Mouse (Mus musculus) heart, adult 2 months (tissue): ENCODE data around the gene Acvr1b.

Experiments
- CTCF ChIP-seq: fragments of 200-600 bp; IDR thresholded peaks from 2 replicates; pipeline ENCODE4 v1.8.1; 2022; ENCODE audit warnings: antibody characterized with exemption, mild to moderate bottlenecking, moderate library complexity
- EP300 ChIP-seq: fragments of 200-500 bp; IDR thresholded peaks from 2 replicates; pipeline ENCODE4 v1.6.1; 2011; ENCODE audit warnings: low read depth, low read length, control low read depth; ENCODE audit not compliant: insufficient read depth
- POLR2A ChIP-seq: fragments of 200-500 bp; IDR thresholded peaks from 2 replicates; pipeline ENCODE4 v1.6.1; 2011; ENCODE audit warnings: mild to moderate bottlenecking, low read depth, low read length, control low read depth; ENCODE audit not compliant: insufficient read depth

DNA sequence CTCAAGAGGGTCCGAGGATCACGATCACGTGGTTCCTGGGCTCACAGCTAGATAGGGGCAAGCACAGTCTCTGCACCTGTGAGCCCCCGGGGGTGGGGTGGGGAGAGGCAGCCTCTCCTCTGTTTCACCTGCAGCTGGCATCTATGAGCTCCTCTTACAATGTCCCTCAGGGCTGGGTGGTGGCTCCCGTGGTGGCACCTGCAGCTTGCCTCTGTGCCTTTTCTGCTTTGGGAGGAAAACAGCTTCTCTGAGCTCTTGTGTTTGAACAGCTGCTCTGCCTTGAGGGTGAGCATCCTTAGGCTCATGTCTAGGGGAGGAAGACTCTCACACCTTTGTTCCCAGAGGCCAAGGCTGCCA is 61.5 kb downstream of the Acvr1b start:
- TF ChIP-seq EP300 (no peak), POLR2A (no peak), CTCF (no peak)
